Mouse (Mus musculus) gastrocnemius, adult 8-10 months (tissue): ENCODE results near the gene Dnah14. TPM values are rescaled to one million over a fixed set of nuclear protein-coding genes. Genes with fewer than 3 reads are reported as not detected.

ENCODE experiments used
- DNase-seq, 2 experiments: peaks; one replicate each; pipeline ENCODE4 v3.0.0; 2022; ENCODE audit warnings: low spot score in 2 of 2
- total RNA-seq, 4 experiments: library from RNA; stranded (reverse); gene quantifications; 2 replicates each; pipeline ENCODE4 v1.2.4; 2022

Gene Dnah14
- total RNA-seq, 4 experiments from 2014 or later: not detected

GRCm38 (mm10) chr1:181599376-181599775, 23.0 kb downstream of the Dnah14 start:
- DNase-seq: no peak

GRCm38 (mm10) chr1:181611118-181611517, 34.8 kb downstream of the Dnah14 start:
- DNase-seq: no peak

GRCm38 (mm10) chr1:181615866-181616491, 39.6 kb downstream of the Dnah14 start:
- DNase-seq: peak; percentile 12 to 26

- DNase-seq: no peak
These were observed 41.0 kb downstream of the Dnah14 start for GRCm38 (mm10) chr1:181617332-181617731.

- no peak for DNase-seq
These were observed 46.9 kb downstream of the Dnah14 start for GRCm38 (mm10) chr1:181623149-181623680.

GRCm38 (mm10) chr1:181624876-181625275, 48.5 kb downstream of the Dnah14 start:
- DNase-seq: no peak

- no peak for DNase-seq
These were observed 51.9 kb downstream of the Dnah14 start for GRCm38 (mm10) chr1:181628276-181628675.

GRCm38 (mm10) chr1:181631371-181631770, 55.0 kb downstream of the Dnah14 start:
- DNase-seq: no peak

DNA sequence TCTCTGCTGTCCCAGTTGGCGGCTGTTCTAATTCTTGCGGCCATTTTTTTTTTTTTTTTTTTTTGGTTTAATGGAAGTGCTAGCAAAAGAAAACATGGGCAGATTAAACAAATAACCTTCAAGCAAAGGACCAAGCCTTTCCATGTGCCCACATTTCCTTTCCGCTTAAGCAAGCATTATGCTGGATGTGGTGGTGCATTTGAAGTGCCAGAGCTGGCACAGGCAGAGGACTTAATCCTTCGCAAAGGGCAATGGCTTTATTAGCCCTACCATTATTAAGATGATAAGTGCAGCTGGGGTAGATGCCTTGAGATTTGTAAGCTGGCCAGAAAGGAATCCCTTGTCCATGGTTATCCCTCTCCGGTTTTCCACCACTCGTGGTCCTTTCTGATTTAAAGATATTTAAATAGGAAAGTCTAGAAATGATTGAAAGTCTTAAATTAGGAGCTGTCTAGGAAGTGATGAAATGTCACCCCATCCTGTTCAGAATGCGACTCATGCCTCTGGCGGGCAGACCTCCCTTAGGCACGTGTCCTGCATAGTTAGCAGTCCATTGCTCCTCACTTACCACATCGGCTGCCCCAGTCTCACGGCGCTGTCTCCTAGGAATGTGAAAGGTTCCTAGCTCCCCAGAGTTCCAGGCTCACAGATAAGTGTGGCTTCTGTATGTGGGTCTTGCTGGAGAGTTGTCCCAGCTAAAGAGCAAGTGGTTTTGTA, 61.8 kb downstream of the Dnah14 start:
- DNase-seq: no peak

GRCm38 (mm10) chr1:181640383-181640782, 64.0 kb downstream of the Dnah14 start:
- no peak for DNase-seq

- DNase-seq: no peak
These were observed 71.1 kb downstream of the Dnah14 start for GRCm38 (mm10) chr1:181647467-181647866.

DNA sequence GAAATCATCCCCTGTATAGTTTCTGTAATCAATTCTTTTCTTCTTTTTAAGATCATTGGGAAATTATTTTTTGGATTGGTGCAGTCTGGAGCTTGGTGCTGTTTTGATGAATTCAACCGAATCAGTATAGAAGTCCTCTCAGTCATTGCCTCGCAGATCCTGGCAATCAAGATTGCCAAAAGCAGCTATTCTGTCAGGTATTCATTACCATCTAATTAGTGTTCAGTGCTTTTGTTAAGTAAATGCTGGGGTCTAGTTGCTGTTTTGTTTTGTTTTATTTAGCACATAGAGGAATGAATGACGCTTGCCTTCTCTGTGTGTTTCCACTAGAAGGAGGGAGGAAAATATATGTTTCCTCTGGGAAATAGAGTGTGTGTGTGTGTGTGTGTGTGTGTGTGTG, 77.1 kb downstream of the Dnah14 start:
- no peak for DNase-seq

- DNase-seq: no peak
These were observed 80.1 kb downstream of the Dnah14 start for GRCm38 (mm10) chr1:181656421-181656820.

DNA sequence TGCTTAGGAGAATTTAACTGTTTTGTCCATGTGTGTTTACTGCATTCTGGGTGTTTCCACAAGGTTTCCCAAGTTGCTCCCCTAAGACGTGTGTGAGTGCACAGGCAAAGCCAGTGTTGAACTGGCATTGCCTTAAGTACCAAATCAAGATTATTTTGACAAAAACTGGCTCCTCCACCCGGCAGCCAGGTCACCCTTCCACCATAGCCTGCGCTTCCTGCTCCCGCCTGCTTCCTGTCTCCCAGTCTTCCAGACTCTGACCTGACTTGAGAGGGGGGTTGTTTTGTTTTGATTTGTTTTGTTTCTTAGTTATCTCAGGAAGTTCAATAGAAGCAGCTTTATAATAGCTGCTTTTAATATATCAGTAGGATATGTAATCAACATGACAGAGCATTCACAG, 90.4 kb downstream of the Dnah14 start:
- DNase-seq: no peak

DNA sequence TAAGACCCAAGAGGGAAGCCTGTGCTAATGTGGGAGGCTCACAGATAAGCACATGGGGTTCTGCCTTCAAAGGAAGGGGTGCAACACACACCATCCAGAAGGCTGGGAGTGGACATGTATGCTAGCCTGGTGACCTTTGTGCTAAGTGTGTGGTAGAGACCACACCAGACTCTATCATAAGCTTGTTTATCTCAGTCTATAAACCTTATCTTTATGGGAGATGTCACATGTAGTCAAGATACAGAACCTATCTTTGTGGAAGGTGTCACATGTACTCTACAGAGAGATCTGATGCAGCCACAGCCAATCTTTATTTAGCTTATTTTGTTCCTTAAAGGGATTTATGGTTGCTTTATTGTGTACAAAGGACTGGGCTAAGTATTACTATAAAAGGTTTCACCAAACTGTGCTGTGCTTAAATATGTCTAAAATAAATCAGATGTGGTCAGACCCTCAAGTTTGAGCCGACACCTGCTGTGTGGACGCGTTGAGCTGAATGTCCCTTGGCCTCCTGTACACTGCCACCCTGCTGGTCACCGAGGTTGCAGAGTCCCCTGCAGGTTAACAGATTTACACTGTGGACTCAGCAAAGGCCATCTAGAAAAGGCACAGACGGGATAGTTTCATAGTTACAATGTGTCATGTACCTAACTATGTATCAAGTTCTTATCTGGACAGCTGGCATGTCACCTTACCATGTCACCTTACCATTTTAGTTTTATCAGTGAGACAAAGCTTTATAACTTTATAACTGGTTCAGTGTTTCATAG, 118.6 kb downstream of the Dnah14 start:
- DNase-seq: no peak

GRCm38 (mm10) chr1:181728707-181729106, 152.3 kb downstream of the Dnah14 start:
- DNase-seq: peak; percentile 29 to 46

- no peak for DNase-seq
These were observed 157.2 kb downstream of the Dnah14 start for GRCm38 (mm10) chr1:181733517-181733916.

DNA sequence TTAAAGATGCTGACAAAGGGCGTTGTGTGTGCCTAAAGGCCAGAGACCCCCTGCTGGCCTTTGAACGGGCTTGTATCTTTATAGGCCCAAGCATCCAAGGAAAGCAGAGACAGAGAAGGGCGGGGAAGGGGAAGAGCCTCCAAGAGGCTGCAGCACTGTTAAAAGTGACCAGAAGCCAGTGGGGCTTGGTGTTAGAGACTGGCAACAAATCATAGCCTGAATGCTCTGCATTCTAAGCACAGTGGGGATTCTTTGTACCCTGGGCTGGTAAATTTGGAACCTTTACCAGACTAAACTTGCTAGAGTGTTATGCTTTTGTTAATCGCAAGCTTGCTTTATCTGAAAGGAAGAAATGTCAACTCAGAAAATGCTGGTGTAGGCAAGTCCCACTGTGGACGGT, 163.9 kb downstream of the Dnah14 start:
- no peak for DNase-seq

- no peak for DNase-seq
These were observed 166.0 kb downstream of the Dnah14 start for GRCm38 (mm10) chr1:181742251-181742885.

GRCm38 (mm10) chr1:181769392-181769791, 193.0 kb downstream of the Dnah14 start:
- DNase-seq: no peak

GRCm38 (mm10) chr1:181771871-181772270, 195.5 kb downstream of the Dnah14 start:
- no peak for DNase-seq

DNA sequence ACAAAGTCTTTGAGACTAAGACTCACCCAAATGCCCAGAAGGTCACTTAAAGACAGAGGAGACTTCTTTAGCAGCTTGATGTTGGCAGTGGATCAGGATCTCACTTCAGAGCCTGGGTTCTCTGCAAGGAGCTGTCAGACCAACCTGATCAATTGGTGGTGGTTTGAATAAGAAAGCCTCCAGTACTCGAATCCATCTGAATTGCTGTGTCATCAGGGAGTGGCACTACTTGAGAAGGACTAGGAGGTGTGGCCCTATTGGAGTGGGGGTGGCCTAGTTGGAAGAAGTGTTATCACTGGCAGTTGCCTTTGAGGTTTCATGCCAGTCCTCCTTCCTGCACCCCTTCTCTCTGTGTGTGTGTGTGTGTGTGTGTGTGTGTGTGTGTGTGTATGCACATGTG, 200.2 kb downstream of the Dnah14 start:
- DNase-seq: no peak
